Mouse (Mus musculus) left cerebral cortex, adult 9 months (tissue): ENCODE measurements at regions not wholly inside any gene's neighbourhood (a gene's known extent, or its start where the extent isn't known, plus 50 kb on each side); places are given as distances from the start of the nearest gene placed in this dataset.

ENCODE experiments used
- DNase-seq, 2 experiments: peaks; one replicate each; pipeline ENCODE4 v3.0.0; 2022; ENCODE audit warnings: low spot score in 2 of 2

GRCm38 (mm10) chr12:36748345-36748744 is 360.0 kb upstream of the Meox2 start:
- no peak for DNase-seq

- DNase-seq, result no peak
Measured at GRCm38 (mm10) chr12:36765315-36766058, 342.9 kb upstream of the Meox2 start.

- DNase-seq, result no peak
Measured at GRCm38 (mm10) chr12:36766167-36766566, 342.2 kb upstream of the Meox2 start.

- DNase-seq, result no peak
Measured at GRCm38 (mm10) chr12:36780761-36781160, 327.6 kb upstream of the Meox2 start.

GRCm38 (mm10) chr12:36790866-36791265 is 317.5 kb upstream of the Meox2 start:
- DNase-seq, result no peak

- DNase-seq, result no peak
Measured at GRCm38 (mm10) chr12:36791430-36791829, 316.9 kb upstream of the Meox2 start.

- no peak for DNase-seq
Measured at GRCm38 (mm10) chr12:36792205-36792604, 316.1 kb upstream of the Meox2 start.

- no peak for DNase-seq
Measured at GRCm38 (mm10) chr12:36793799-36794198, 314.5 kb upstream of the Meox2 start.

- DNase-seq, result no peak
Measured at GRCm38 (mm10) chr12:36796201-36796600, 312.1 kb upstream of the Meox2 start.

GRCm38 (mm10) chr12:36817938-36818337 is 290.4 kb upstream of the Meox2 start:
- no peak for DNase-seq

- no peak for DNase-seq
Measured at GRCm38 (mm10) chr12:36818852-36819251, 289.5 kb upstream of the Meox2 start.

GRCm38 (mm10) chr12:36826766-36827165 is 281.6 kb upstream of the Meox2 start:
- no peak for DNase-seq

GRCm38 (mm10) chr12:36831307-36831997 is 276.9 kb upstream of the Meox2 start:
- DNase-seq, result no peak

GRCm38 (mm10) chr12:36842957-36843356 is 265.4 kb upstream of the Meox2 start:
- DNase-seq, result no peak

GRCm38 (mm10) chr12:36845130-36845529 is 263.2 kb upstream of the Meox2 start:
- no peak for DNase-seq

GRCm38 (mm10) chr12:36849086-36849485 is 259.3 kb upstream of the Meox2 start:
- no peak for DNase-seq

GRCm38 (mm10) chr12:36863113-36863512 is 245.2 kb upstream of the Meox2 start:
- DNase-seq, result no peak

- no peak for DNase-seq
Measured at GRCm38 (mm10) chr12:36880724-36881123, 227.6 kb upstream of the Meox2 start.

- no peak for DNase-seq
Measured at GRCm38 (mm10) chr12:36913364-36913763, 195.0 kb upstream of the Meox2 start.

GRCm38 (mm10) chr12:36917576-36918106 is 190.7 kb upstream of the Meox2 start:
- DNase-seq, result no peak

GRCm38 (mm10) chr12:36918294-36918876 is 190.0 kb upstream of the Meox2 start:
- DNase-seq, result no peak

GRCm38 (mm10) chr12:36923558-36923957 is 184.8 kb upstream of the Meox2 start:
- no peak for DNase-seq

- no peak for DNase-seq
Measured at GRCm38 (mm10) chr12:36926225-36926624, 182.1 kb upstream of the Meox2 start.
